In the genomic region with DNA sequence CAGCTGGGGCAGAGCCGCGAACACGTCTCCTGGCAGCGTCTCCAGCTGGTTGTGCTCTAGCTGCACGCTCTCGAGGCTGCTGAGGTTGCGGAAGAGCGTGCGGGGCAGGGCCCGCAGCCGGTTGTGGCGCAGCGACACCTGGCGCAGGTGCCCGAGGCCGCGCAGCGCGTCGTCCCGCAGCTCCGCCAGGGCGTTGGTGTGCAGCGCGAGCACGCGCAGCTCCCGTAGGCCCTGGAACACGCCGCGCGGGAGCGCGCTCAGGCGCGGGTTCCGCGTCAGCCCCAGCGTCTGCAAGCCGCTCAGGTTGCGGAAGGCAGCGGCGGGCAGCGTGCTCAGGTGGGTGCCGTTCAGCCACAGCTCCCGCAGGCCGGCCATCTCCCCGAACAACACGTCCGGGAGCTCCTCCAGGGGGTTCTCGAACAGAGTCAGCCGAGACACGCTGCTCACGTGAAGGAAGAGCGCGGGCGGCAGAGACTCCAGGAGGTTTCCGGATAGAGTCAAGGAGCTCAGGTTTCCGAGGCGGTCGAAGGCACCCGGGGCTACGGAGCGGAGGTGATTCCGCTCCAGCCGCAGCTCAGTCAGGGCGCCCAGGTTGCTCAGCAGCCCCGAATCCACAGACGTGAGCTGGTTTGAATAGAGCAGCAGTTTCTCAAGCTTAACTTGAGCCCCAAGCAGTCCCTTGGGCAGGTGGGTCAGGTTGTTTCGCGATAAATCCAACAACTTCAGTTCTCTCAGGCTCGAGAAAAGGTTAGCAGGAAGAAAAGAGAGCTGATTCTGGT, we compare ENCODE assay signal across 8 mouse cellular contexts. TPM values are rescaled to one million over a fixed set of nuclear protein-coding genes. Genes with fewer than 3 reads are reported as not detected.
DNase-seq lines count a peak whose midpoint lies in the region; ATAC-seq and TF ChIP-seq lines count a peak whose summit lies in the region.

No protein-coding gene starts in this region.

- no peak for TF ChIP-seq EP300 in CH12.LX (IDR thresholded peaks at IDR 0.05; ENCODE audit: low read length)

- H3K4me3 ChIP-seq in CH12.LX (replicated peaks in 1 of 3; ENCODE audit: low read depth in 2 of 3, low read length in 2 of 3, poor library complexity in 1 of 3), result no peak overlapping the region
- H3K4me3 ChIP-seq in bone marrow, adult 2 months (replicated peaks; ENCODE audit: control insufficient read depth, low read depth, low read length), result peak overlapping the region; percentile 59
- H3K4me3 ChIP-seq in embryonic facial prominence, embryonic 15.5 days (replicated peaks), result peak overlapping the region; percentile 55
- peak overlapping the region; percentile 69 for H3K4me3 ChIP-seq in layer of hippocampus, adult 2 months
- H3K4me3 ChIP-seq in lung, adult 2 months (replicated peaks; ENCODE audit: extremely low read depth, low read depth, low read length), result peak overlapping the region; percentile 43
- H3K4me3 ChIP-seq in neural tube, embryonic 14.5 days (ENCODE audit: low read depth, low read length), result peak overlapping the region; percentile 46

- no peak overlapping the region for H3K4me2 ChIP-seq in CH12.LX (ENCODE audit: insufficient read depth, low read depth, poor library complexity, severe bottlenecking)
- H3K4me2 ChIP-seq in embryonic facial prominence, embryonic 15.5 days (replicated peaks), result peak overlapping the region; percentile 91
- peak overlapping the region; percentile 93 for H3K4me2 ChIP-seq in neural tube, embryonic 14.5 days (ENCODE audit: low read depth, low read length)

- no peak overlapping the region for H3K27ac ChIP-seq in CH12.LX (ENCODE audit: insufficient read depth, low read depth)
- peak overlapping the region; percentile 12; the same call in 1 of the 2 replicates for H3K27ac ChIP-seq in bone marrow, adult 2 months (ENCODE audit: control insufficient read depth, insufficient read depth, low read depth, low read length, poor library complexity)
- H3K27ac ChIP-seq in embryonic facial prominence, embryonic 15.5 days (replicated peaks), result no peak overlapping the region
- H3K27ac ChIP-seq in layer of hippocampus, adult 2 months, result peak overlapping the region; percentile 63
- no peak overlapping the region for H3K27ac ChIP-seq in neural tube, embryonic 14.5 days (ENCODE audit: low read depth, low read length)

- H3K9me3 ChIP-seq in CH12.LX (replicated peaks; ENCODE audit: low read length), result peaks cover 7% of the 10 kb centered on the region
- H3K9me3 ChIP-seq in embryonic facial prominence, embryonic 15.5 days (replicated peaks), result no peaks in the 10 kb centered on the region
- H3K9me3 ChIP-seq in neural tube, embryonic 14.5 days (ENCODE audit: control insufficient read depth, low read length), result no peaks in the 10 kb centered on the region

- peaks cover 4 to 34% of the 10 kb centered on the region in 2 experiments for H3K36me3 ChIP-seq in CH12.LX (replicated peaks in 1 of 2; ENCODE audit: control insufficient read depth in 1 of 2, insufficient read depth in 1 of 2, low read length in 1 of 2)
- H3K36me3 ChIP-seq in embryonic facial prominence, embryonic 15.5 days, result no peaks in the 10 kb centered on the region
- no peaks in the 10 kb centered on the region for H3K36me3 ChIP-seq in neural tube, embryonic 14.5 days (ENCODE audit: control insufficient read depth, insufficient read depth, low read length)

- no peak for TF ChIP-seq CTCF in CH12.LX (conservative IDR thresholded peaks at IDR 0.05 in 1 of 2, IDR thresholded peaks at IDR 0.05 in 1 of 2; ENCODE audit: low read depth in 2 of 2, low read length in 2 of 2)
- no peak for TF ChIP-seq CTCF in bone marrow, adult 2 months (IDR thresholded peaks at IDR 0.05; ENCODE audit: control insufficient read depth, insufficient read depth, low read length)
- TF ChIP-seq CTCF in layer of hippocampus, adult 2 months (conservative IDR thresholded peaks at IDR 0.05), result 0 out of 2 replicates have a peak, but pooled peaks have one; percentile 12
- TF ChIP-seq CTCF in lung, adult 2 months (IDR thresholded peaks at IDR 0.05; ENCODE audit: insufficient read depth, low read length), result no peak

- H3K79me2 ChIP-seq in CH12.LX (replicated peaks; ENCODE audit: control insufficient read depth, extremely low read depth, insufficient read depth, poor library complexity, severe bottlenecking), result no peaks in the 10 kb centered on the region

- in situ Hi-C loops in CH12.LX (cut with MboI; ENCODE audit: low pct_ligation_motif_present, low pct_unique_long_range_greater_than_20kb, low sequenced_read_pairs), result no loop called here

- ATAC-seq in embryonic facial prominence, embryonic 15.5 days (ENCODE audit: insufficient number of reproducible peaks, low FRiP score, low TSS enrichment, low read depth), result peak; percentile 47
- ATAC-seq in neural tube, embryonic 14.5 days (ENCODE audit: low read depth), result peak; percentile 82

- no peak for DNase-seq in CH12.LX (ENCODE audit: extremely low read depth)
- DNase-seq in heart, postnatal 4 days, result peak; percentile 23
- peak; percentile 49 to 70 for DNase-seq in layer of hippocampus, adult 2 months (ENCODE audit: low spot score in 2 of 2)
- peak; percentile 30 for DNase-seq in lung, adult 2 months
- DNase-seq in thymus, postnatal 0 days (ENCODE audit: low spot score), result peak; percentile 61

- no peak for TF ChIP-seq RAD21 in CH12.LX (IDR thresholded peaks at IDR 0.05; ENCODE audit: low read depth, low read length)

- peaks cover 4 to 16% of the 10 kb centered on the region in 2 experiments; a peak in 3 of 4 replicates for H3K4me1 ChIP-seq in CH12.LX (ENCODE audit: control insufficient read depth in 1 of 2, insufficient read depth in 2 of 2)
- H3K4me1 ChIP-seq in bone marrow, adult 2 months (ENCODE audit: control insufficient read depth, insufficient read depth, low read length), result peaks cover 5% of the 10 kb centered on the region
- peaks cover 19% of the 10 kb centered on the region for H3K4me1 ChIP-seq in embryonic facial prominence, embryonic 15.5 days
- peaks cover 10% of the 10 kb centered on the region for H3K4me1 ChIP-seq in lung, adult 2 months (ENCODE audit: control insufficient read depth, insufficient read depth, low read length)
- peaks cover 12% of the 10 kb centered on the region for H3K4me1 ChIP-seq in neural tube, embryonic 14.5 days (ENCODE audit: control insufficient read depth, insufficient read depth, low read length)

- H3K27me3 ChIP-seq in CH12.LX (replicated peaks), result no peaks in the 10 kb centered on the region
- peaks cover 48% of the 10 kb centered on the region for H3K27me3 ChIP-seq in embryonic facial prominence, embryonic 15.5 days
- peaks cover 22% of the 10 kb centered on the region for H3K27me3 ChIP-seq in neural tube, embryonic 14.5 days (ENCODE audit: control insufficient read depth, insufficient read depth, low read length)

- no peak for TF ChIP-seq POLR2A in CH12.LX (IDR thresholded peaks at IDR 0.05; ENCODE audit: low read depth, low read length)
- no peak for TF ChIP-seq POLR2A in bone marrow, adult 2 months (IDR thresholded peaks at IDR 0.05; ENCODE audit: borderline replicate concordance, control insufficient read depth, low read depth, low read length)
- no peak for TF ChIP-seq POLR2A in lung, adult 2 months (IDR thresholded peaks at IDR 0.05; ENCODE audit: borderline replicate concordance, extremely low read depth, low read depth, low read length)

- H3K9ac ChIP-seq in CH12.LX (ENCODE audit: insufficient read depth, low read depth), result no peak overlapping the region
- peak overlapping the region; percentile 21 for H3K9ac ChIP-seq in embryonic facial prominence, embryonic 15.5 days
- peak overlapping the region; percentile 56 for H3K9ac ChIP-seq in neural tube, embryonic 14.5 days (replicated peaks; ENCODE audit: low read depth, low read length)

- WGBS in bone marrow, adult 2 months, result under 1% methylated on average over 72 of the region's 72 CpGs
- under 1% methylated on average over 72 of the region's 72 CpGs for WGBS in embryonic facial prominence, embryonic 15.5 days
- WGBS in lung, adult 2 months, result 2% methylated on average over 72 of the region's 72 CpGs
- 1% methylated on average over 70 of the region's 72 CpGs for WGBS in neural tube, embryonic 14.5 days

- dilution Hi-C loops in CH12.LX (cut with MboI; ENCODE audit: extremely low pct_ligation_motif_present, extremely low pct_unique_long_range_greater_than_20kb, low sequenced_read_pairs), result no loop called here

RNA-seq across cellular contexts. Expression of a gene that starts 1.8 kb away (rescaled TPM):
- total RNA-seq in CH12.LX (2012; rRNA removed), result 0.17 and 0.25 TPM in 2 replicates
- 0.09 TPM in 1 of 2 replicates, not detected in the other for total RNA-seq in CH12.LX (2014; rRNA removed)
- 0.11 TPM in 1 of 2 replicates, not detected in the other for polyA plus RNA-seq in CH12.LX (2012; ENCODE audit: insufficient read length, low read depth)
- polyA plus RNA-seq in bone marrow, adult 2 months (2011; ENCODE audit: insufficient read depth, insufficient read length, low replicate concordance, missing spikeins), result 51.9 and 84.2 TPM in 2 replicates
- 0.47 and 0.58 TPM in 2 replicates for polyA plus RNA-seq in embryonic facial prominence, embryonic 15.5 days (2015; fragmentation: Nextera tagmentation; extraction: Ambion mirVana)
- under 1 TPM; 0.12 to 0.38 TPM for total RNA-seq in heart, postnatal 4 days (2021)
- 1 to 10 TPM; 2.3 TPM for total RNA-seq in layer of hippocampus, adult 2 months (2021)
- 4.3 and 6.5 TPM in 2 replicates for polyA plus RNA-seq in lung, adult 2 months (2012; rRNA removed)
- 0.29 and 0.62 TPM in 2 replicates for polyA plus RNA-seq in neural tube, embryonic 14.5 days (2014; fragmentation: Nextera tagmentation; extraction: Ambion mirVana)
- 1.3 and 1.8 TPM in 2 replicates for polyA plus RNA-seq in thymus, postnatal 0 days (2015; fragmentation: Nextera tagmentation; extraction: Ambion mirVana)

RNA-seq across cellular contexts. Expression of a gene that starts 25.7 kb away (rescaled TPM):
- total RNA-seq in CH12.LX (2012; rRNA removed) (not detected in 2 replicates), CH12.LX (2014; rRNA removed) (not detected in 2 replicates)
- not detected in 2 replicates for polyA plus RNA-seq in CH12.LX (2012; ENCODE audit: insufficient read length, low read depth)
- polyA plus RNA-seq in bone marrow, adult 2 months (2011; ENCODE audit: insufficient read depth, insufficient read length, low replicate concordance, missing spikeins), result 0.47 TPM in 1 of 2 replicates, not detected in the other
- polyA plus RNA-seq in embryonic facial prominence, embryonic 15.5 days (2015; fragmentation: Nextera tagmentation; extraction: Ambion mirVana), result 4.9 and 5.9 TPM in 2 replicates
- under 1 TPM; 0.70 to 0.76 TPM for total RNA-seq in heart, postnatal 4 days (2021)
- under 1 TPM in 1 of 2 experiments, not detected in 1; 0.10 TPM for total RNA-seq in layer of hippocampus, adult 2 months (2021)
- 0.03 and 0.04 TPM in 2 replicates for polyA plus RNA-seq in lung, adult 2 months (2012; rRNA removed)
- polyA plus RNA-seq in neural tube, embryonic 14.5 days (2014; fragmentation: Nextera tagmentation; extraction: Ambion mirVana), result 0.31 and 1.1 TPM in 2 replicates
- polyA plus RNA-seq in thymus, postnatal 0 days (2015; fragmentation: Nextera tagmentation; extraction: Ambion mirVana), result 0.21 and 0.23 TPM in 2 replicates

RNA-seq across cellular contexts. Expression of a gene that starts 41.5 kb away (rescaled TPM):
- total RNA-seq in CH12.LX (2012; rRNA removed), result not detected in 2 replicates
- total RNA-seq in CH12.LX (2014; rRNA removed), result not detected in 2 replicates
- not detected in 2 replicates for polyA plus RNA-seq in CH12.LX (2012; ENCODE audit: insufficient read length, low read depth)
- 0.22 TPM in 1 of 2 replicates, not detected in the other for polyA plus RNA-seq in bone marrow, adult 2 months (2011; ENCODE audit: insufficient read depth, insufficient read length, low replicate concordance, missing spikeins)
- not detected in 2 replicates for polyA plus RNA-seq in embryonic facial prominence, embryonic 15.5 days (2015; fragmentation: Nextera tagmentation; extraction: Ambion mirVana)
- not detected for total RNA-seq in heart, postnatal 4 days (2021)
- not detected for total RNA-seq in layer of hippocampus, adult 2 months (2021)
- polyA plus RNA-seq in lung, adult 2 months (2012; rRNA removed), result 0.34 and 1.0 TPM in 2 replicates
- polyA plus RNA-seq in neural tube, embryonic 14.5 days (2014; fragmentation: Nextera tagmentation; extraction: Ambion mirVana), result not detected in 2 replicates
- not detected in 2 replicates for polyA plus RNA-seq in thymus, postnatal 0 days (2015; fragmentation: Nextera tagmentation; extraction: Ambion mirVana)

Comparison
In these comparisons a context has a peak if more than half of its experiments do, and no peak if none do; other contexts are left out.
1. H3K27ac ChIP-seq: peak in bone marrow, adult 2 months (single experiment) and layer of hippocampus, adult 2 months (single experiment); none in CH12.LX (single experiment), embryonic facial prominence, embryonic 15.5 days (single experiment) and neural tube, embryonic 14.5 days (single experiment).
2. H3K4me3 ChIP-seq: peak in bone marrow, adult 2 months (single experiment), embryonic facial prominence, embryonic 15.5 days (single experiment), layer of hippocampus, adult 2 months (single experiment), lung, adult 2 months (single experiment) and neural tube, embryonic 14.5 days (single experiment); none in CH12.LX (0 of 3).